Mouse (Mus musculus) MEL (cell line): ENCODE data around the gene Lmnb2. TPM values are rescaled to one million over a fixed set of nuclear protein-coding genes. Genes with fewer than 3 reads are reported as not detected.

Experiments used
- DNase-seq: peaks from one replicate; pipeline ENCODE4 v3.0.0; 2011; ENCODE audit warnings: low read depth, low spot score
- H3K27ac ChIP-seq: 2 replicates; pipeline ENCODE4 v1.5.1; 2012; ENCODE audit warnings: low read depth, mild to moderate bottlenecking, control low read depth, low read length, moderate library complexity; ENCODE audit not compliant: control insufficient read depth
- H3K27me3 ChIP-seq, 2 experiments: fragments of 150-350 bp in 1 of 2; sonication (generic) in 1 of 2; 2 replicates each; pipeline ENCODE4 v1.6.1; 2012; ENCODE audit warnings: low read length in 2 of 2, mild to moderate bottlenecking in 2 of 2, improper control_type of control experiment in 1 of 2, moderate library complexity in 1 of 2; ENCODE audit not compliant: insufficient read depth in 2 of 2, control insufficient read depth in 1 of 2
- H3K36me3 ChIP-seq, 2 experiments: 2 replicates each; pipeline ENCODE4 v1.6.1; 2012 to 2014; ENCODE audit warnings: low read length in 2 of 2, improper control_type of control experiment in 1 of 2, inconsistent platforms in 1 of 2, mild to moderate bottlenecking in 1 of 2; ENCODE audit not compliant: insufficient read depth in 2 of 2, control insufficient read depth in 1 of 2
- H3K4me1 ChIP-seq, 2 experiments: fragments of 150-350 bp in 1 of 2; sonication (generic) in 1 of 2; 2 replicates each; pipeline ENCODE4 v1.6.1; 2012; ENCODE audit warnings: low read length in 2 of 2, improper control_type of control experiment in 1 of 2, mild to moderate bottlenecking in 1 of 2; ENCODE audit not compliant: insufficient read depth in 2 of 2, control insufficient read depth in 1 of 2
- H3K4me3 ChIP-seq, 2 experiments: fragments of 150-350 bp in 1 of 2; sonication (generic) in 1 of 2; 2 replicates each; pipeline ENCODE4 v1.5.1; 2012; ENCODE audit warnings: low read depth in 2 of 2, low read length in 2 of 2, mild to moderate bottlenecking in 2 of 2, moderate library complexity in 2 of 2, control low read depth in 1 of 2, improper control_type of control experiment in 1 of 2; ENCODE audit not compliant: control insufficient read depth in 1 of 2, insufficient read depth in 1 of 2
- H3K79me2 ChIP-seq: 2 replicates; pipeline ENCODE4 v1.6.1; 2012; ENCODE audit warnings: mild to moderate bottlenecking, low read length, moderate library complexity; ENCODE audit not compliant: control insufficient read depth, poor library complexity, insufficient read depth
- H3K9ac ChIP-seq: 2 replicates; pipeline ENCODE4 v1.6.1; 2012; ENCODE audit warnings: low read depth, mild to moderate bottlenecking, control low read depth, low read length, moderate library complexity; ENCODE audit not compliant: control insufficient read depth, poor library complexity, severe bottlenecking
- H3K9me3 ChIP-seq: fragments of 150-350 bp; sonication (generic); replicated peaks from 2 replicates; pipeline ENCODE4 v1.6.1; 2012; ENCODE audit warnings: mild to moderate bottlenecking, low read length, improper control_type of control experiment, moderate library complexity; ENCODE audit not compliant: insufficient read depth
- CHD1 ChIP-seq: IDR thresholded peaks from 2 replicates; pipeline ENCODE4 v1.6.1; 2012; ENCODE audit warnings: low read depth, mild to moderate bottlenecking, inconsistent platforms, low read length, improper control_type of control experiment
- E2F4 ChIP-seq: IDR thresholded peaks from 2 replicates; pipeline ENCODE4 v1.6.1; 2011; ENCODE audit warnings: low read depth, low read length, improper control_type of control experiment, borderline replicate concordance
- GABPA ChIP-seq: IDR thresholded peaks from 2 replicates; pipeline ENCODE4 v1.6.1; 2012; ENCODE audit warnings: low read depth, mild to moderate bottlenecking, inconsistent platforms, low read length, improper control_type of control experiment, moderate library complexity
- KAT2A ChIP-seq: conservative IDR thresholded peaks from 2 replicates; pipeline ENCODE4 v1.6.1; 2012; ENCODE audit warnings: low read depth, low read length, improper control_type of control experiment, inconsistent platforms
- MAFK ChIP-seq: IDR thresholded peaks from 2 replicates; pipeline ENCODE4 v1.6.1; 2011; ENCODE audit warnings: low read depth, mild to moderate bottlenecking, low read length, improper control_type of control experiment, borderline replicate concordance
- MAZ ChIP-seq: IDR thresholded peaks from 2 replicates; pipeline ENCODE4 v1.6.1; 2012; ENCODE audit warnings: low read depth, mild to moderate bottlenecking, inconsistent platforms, low read length, improper control_type of control experiment
- MXI1 ChIP-seq: IDR thresholded peaks from 2 replicates; pipeline ENCODE4 v1.6.1; 2011; ENCODE audit warnings: mild to moderate bottlenecking, low read depth, low read length, improper control_type of control experiment
- MYB ChIP-seq: IDR thresholded peaks from 2 replicates; pipeline ENCODE4 v1.6.1; 2011; ENCODE audit warnings: mild to moderate bottlenecking, low read depth, low read length, improper control_type of control experiment
- MYC ChIP-seq: IDR thresholded peaks from 2 replicates; pipeline ENCODE4 v1.6.1; 2011; ENCODE audit warnings: low read depth, mild to moderate bottlenecking, low read length, improper control_type of control experiment, moderate library complexity
- NELFE ChIP-seq: IDR thresholded peaks from 2 replicates; pipeline ENCODE4 v1.6.1; 2011; ENCODE audit warnings: low read depth, low read length, improper control_type of control experiment
- POLR2AphosphoS5 ChIP-seq: IDR thresholded peaks from 2 replicates; pipeline ENCODE4 v1.6.1; 2012; ENCODE audit warnings: low read depth, borderline replicate concordance, mild to moderate bottlenecking, inconsistent platforms, low read length, moderate library complexity, mixed read lengths
- RCOR1 ChIP-seq: IDR thresholded peaks from 2 replicates; pipeline ENCODE4 v1.6.1; 2012; ENCODE audit warnings: low read depth, mild to moderate bottlenecking, inconsistent platforms, low read length, improper control_type of control experiment
- SMC3 ChIP-seq: IDR thresholded peaks from 2 replicates; pipeline ENCODE4 v1.6.1; 2011; ENCODE audit warnings: low read depth, low read length, improper control_type of control experiment
- TAL1 ChIP-seq: IDR thresholded peaks from 2 replicates; pipeline ENCODE4 v1.6.1; 2012; ENCODE audit warnings: mild to moderate bottlenecking, inconsistent platforms, low read length, moderate library complexity, mixed read lengths
- TBP ChIP-seq: IDR thresholded peaks from 2 replicates; pipeline ENCODE4 v1.8.0; 2011; ENCODE audit warnings: low read depth, low read length, improper control_type of control experiment
- UBTF ChIP-seq: IDR thresholded peaks from 2 replicates; pipeline ENCODE4 v1.6.1; 2012; ENCODE audit warnings: low read depth, mild to moderate bottlenecking, inconsistent platforms, low read length, improper control_type of control experiment, moderate library complexity, borderline replicate concordance; ENCODE audit not compliant: insufficient read depth
- ZC3H11A ChIP-seq: IDR thresholded peaks from 2 replicates; pipeline ENCODE4 v1.6.1; 2012; ENCODE audit warnings: low read depth, mild to moderate bottlenecking, inconsistent platforms, low read length, improper control_type of control experiment
- ZMIZ1 ChIP-seq: IDR thresholded peaks from 2 replicates; pipeline ENCODE4 v1.6.1; 2012; ENCODE audit warnings: low read depth, mild to moderate bottlenecking, inconsistent platforms, low read length, improper control_type of control experiment, moderate library complexity
- ZNF384 ChIP-seq: IDR thresholded peaks from 2 replicates; pipeline ENCODE4 v1.6.1; 2012; ENCODE audit warnings: low read depth, mild to moderate bottlenecking, inconsistent platforms, low read length, improper control_type of control experiment
- polyA plus RNA-seq, 2 experiments: library from polyadenylated mRNA; stranded (reverse) in 1 of 2; unstranded in 1 of 2; fragments of >175 nt in 1 of 2; fragments of >200 nt in 1 of 2; gene quantifications; 2 replicates each; pipeline versions ENCODE4 v1.2.1 to v1.2.4; 2012; ENCODE audit warnings: low replicate concordance in 2 of 2, low read depth in 1 of 2; ENCODE audit not compliant: insufficient read length in 2 of 2, insufficient read depth in 1 of 2, missing spikeins in 1 of 2
- total RNA-seq: library from RNA; depleted of rRNA; stranded (reverse); fragments of 300-350 nt; gene quantifications from 2 replicates; pipeline ENCODE4 v1.2.3, GENCODE M21; 2012

Lmnb2 gene
- total and polyA plus RNA-seq, 3 experiments: 29.9 to 32.8 TPM; not detected in 1

GRCm38 (mm10) chr10:80943701-80944100 lies 25.7 kb upstream of the Lmnb2 start:
- no peak for DNase-seq
- H3K27me3 ChIP-seq: no peaks in the 10 kb centered on the region
- no peaks in the 10 kb centered on the region for H3K9me3 ChIP-seq
- no peaks in the 10 kb centered on the region for H3K79me2 ChIP-seq
- no peak overlapping the region for H3K4me3 ChIP-seq
- peaks cover 2 to 18% of the 10 kb centered on the region in 2 experiments; a peak in 3 of 4 replicates for H3K4me1 ChIP-seq
- H3K27ac ChIP-seq: no peak overlapping the region
- H3K36me3 ChIP-seq: peaks cover 0 to 7% of the 10 kb centered on the region in 2 experiments; a peak in 1 of 4 replicates
- TF ChIP-seq KAT2A (no peak), NELFE (no peak), MYB (no peak), SMC3 (no peak), ZC3H11A (no peak), POLR2AphosphoS5 (no peak), TAL1 (no peak), ZNF384 (no peak), MYC (no peak), RCOR1 (no peak), E2F4 (no peak), TBP (no peak)
- TF ChIP-seq, all 39 proteins: peak for 0
- no peak overlapping the region for H3K9ac ChIP-seq

- no peak overlapping the region for H3K9ac ChIP-seq
- H3K9me3 ChIP-seq: no peaks in the 10 kb centered on the region
- H3K4me3 ChIP-seq: no peak overlapping the region
- peaks cover 2 to 15% of the 10 kb centered on the region in 2 experiments; a peak in 2 of 4 replicates for H3K4me1 ChIP-seq
- H3K79me2 ChIP-seq: no peaks in the 10 kb centered on the region
- H3K36me3 ChIP-seq: peaks cover 0 to 1% of the 10 kb centered on the region in 2 experiments; a peak in 1 of 4 replicates
- no peaks in the 10 kb centered on the region for H3K27me3 ChIP-seq
- no peak for TF ChIP-seq ZMIZ1
- TF ChIP-seq TAL1: no peak
- no peak for TF ChIP-seq RCOR1
- TF ChIP-seq MAFK: no peak
- no peak for TF ChIP-seq GABPA
- TF ChIP-seq CHD1: no peak
- H3K27ac ChIP-seq: no peak overlapping the region
- DNase-seq: no peak
Observed at GRCm38 (mm10) chr10:80942919-80943318, 24.9 kb upstream of the Lmnb2 start.

- H3K27ac ChIP-seq: no peak overlapping the region
- H3K4me3 ChIP-seq: no peak overlapping the region
- H3K9ac ChIP-seq: no peak overlapping the region
Observed at GRCm38 (mm10) chr10:80940988-80941347, 22.9 kb upstream of the Lmnb2 start.

More at GRCm38 (mm10) chr10:80940988-80941347, 22.9 kb upstream of the Lmnb2 start:
- H3K79me2 ChIP-seq: no peaks in the 10 kb centered on the region
- TF ChIP-seq MAFK: no peak
- no peak for TF ChIP-seq MAZ
- no peak for TF ChIP-seq KAT2A
- no peak for TF ChIP-seq UBTF
- TF ChIP-seq MXI1: no peak
- no peaks in the 10 kb centered on the region for H3K9me3 ChIP-seq
- H3K4me1 ChIP-seq: peaks cover 2 to 16% of the 10 kb centered on the region in 2 experiments; a peak in 3 of 4 replicates
- H3K27me3 ChIP-seq: no peaks in the 10 kb centered on the region
- no peak for DNase-seq
- H3K36me3 ChIP-seq: no peaks in the 10 kb centered on the region; a peak in 1 of 4 replicates
